Mouse (Mus musculus) lung, adult 10 weeks (tissue): ENCODE measurements around the gene Slc39a11. TPM values are rescaled to one million over a fixed set of nuclear protein-coding genes. Genes with fewer than 3 reads are reported as not detected.

ENCODE experiments used
- polyA plus RNA-seq: library from polyadenylated mRNA; stranded (reverse); fragments of 350-450 nt; fragmentation: Illumina TruSeq; extraction: RNeasy Lipid Tissue Mini Kit (QIAGEN cat#74804); gene quantifications from one replicate; pipeline ENCODE4 v1.2.3, GENCODE M21; 2014; ENCODE audit warnings: low read depth, low replicate concordance; ENCODE audit not compliant: insufficient read depth

Gene Slc39a11
- 8.8 TPM for polyA plus RNA-seq

DNA sequence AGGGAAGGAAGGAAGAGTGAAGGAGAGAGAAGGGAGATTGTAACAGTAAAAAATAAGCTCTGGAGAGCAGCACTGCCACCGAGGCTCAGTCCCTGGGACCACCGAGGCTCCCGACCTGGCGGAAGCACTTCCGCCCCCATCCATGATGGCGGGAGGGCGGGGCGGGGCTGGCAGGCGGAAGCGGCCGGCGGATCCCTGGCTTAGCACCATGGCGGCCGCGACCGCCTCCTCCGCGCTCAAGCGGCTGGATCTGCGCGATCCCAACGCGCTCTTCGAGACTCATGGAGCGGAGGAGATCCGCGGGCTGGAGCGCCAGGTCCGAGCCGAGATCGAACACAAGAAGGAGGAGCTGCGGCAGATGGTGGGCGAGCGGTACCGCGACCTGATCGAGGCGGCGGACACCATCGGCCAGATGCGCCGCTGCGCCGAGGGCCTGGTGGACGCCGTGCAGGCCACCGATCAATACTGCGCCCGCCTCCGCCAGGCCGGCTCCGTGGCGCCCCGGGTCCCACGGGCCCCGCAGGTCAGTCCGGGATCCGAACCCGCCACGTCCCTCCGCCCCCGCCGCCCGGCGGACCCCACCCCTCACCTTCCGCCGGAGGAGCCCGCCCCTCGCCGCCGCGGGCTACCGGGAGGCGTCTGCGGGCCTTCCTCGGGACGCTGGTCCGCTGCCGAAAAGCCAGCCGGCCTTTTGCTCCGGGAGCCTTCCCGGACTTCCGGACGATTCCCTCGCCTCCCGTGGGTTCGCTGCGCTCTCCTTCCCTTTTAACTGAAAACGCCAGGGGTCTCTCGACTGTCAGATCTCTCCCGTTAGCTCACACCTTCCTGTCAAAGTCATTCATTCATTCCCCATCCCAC lies at the start of gene Slc39a11:
Slc39a11 (minus strand) TSS at position 727 of the 858 bp plus-strand sequence.

GRCm38 (mm10) chr11:113683957-113684706 lies 34.3 kb upstream of the Slc39a11 start, which contains the start of the genes Fam104a and D11Wsu47e:
Gene Fam104a, minus strand, starts transcription at chr11:113684155.
Gene D11Wsu47e, plus strand, starts transcription at chr11:113684412.

GRCm38 (mm10) chr11:113648690-113649352 lies 1.1 kb downstream of the Slc39a11 start, which contains the start of gene Cog1:
Gene Cog1, plus strand, starts transcription at chr11:113649169.

GRCm38 (mm10) chr11:113618672-113619419 lies 31.0 kb downstream of the Slc39a11 start, which contains the start of gene Sstr2:
Gene Sstr2, plus strand, starts transcription at chr11:113619342.

Other genes starting within 250 kb of the Slc39a11 start
- gene Sstr2, start 30.7 kb downstream of the Slc39a11 start, polyA plus RNA-seq, result 1.2 TPM
- gene Cog1, start 910 bp downstream of the Slc39a11 start, polyA plus RNA-seq, result 17.6 TPM
- 17.9 TPM for gene Fam104a, start 34.1 kb upstream of the Slc39a11 start, polyA plus RNA-seq
- gene D11Wsu47e, start 34.3 kb upstream of the Slc39a11 start, polyA plus RNA-seq, result 5.9 TPM
- gene Cpsf4l, start 59.9 kb upstream of the Slc39a11 start, polyA plus RNA-seq, result not detected
- gene Cdc42ep4, start 101.8 kb upstream of the Slc39a11 start, polyA plus RNA-seq, result 54.2 TPM